Mouse (Mus musculus) heart, postnatal 0 days (tissue): ENCODE measurements around the gene Efhd1.

ENCODE experiments used
- CTCF ChIP-seq: IDR thresholded peaks from 2 replicates; pipeline ENCODE4 v1.5.1; 2016; ENCODE audit warnings: antibody characterized with exemption, control low read depth, low read depth
- EP300 ChIP-seq: IDR thresholded peaks from 2 replicates; pipeline ENCODE4 v1.6.1; 2016; ENCODE audit warnings: antibody characterized with exemption, low read depth

GRCm38 (mm10) chr1:87264134-87265006 is at the start of gene Efhd1:
- no peak for TF ChIP-seq EP300
- TF ChIP-seq CTCF = no peak
